Mouse (Mus musculus) G1E (cell line): ENCODE data around the gene Mmp17. TPM values are rescaled to one million over a fixed set of nuclear protein-coding genes. Genes with fewer than 3 reads are reported as not detected.

Experiments used
- ATAC-seq: 2 replicates; pipeline ENCODE4 v1.8.0; 2016; ENCODE audit warnings: mild to moderate bottlenecking; ENCODE audit not compliant: insufficient number of reproducible peaks, poor library complexity, low FRiP score, severe bottlenecking; ENCODE audit errors: extremely low read depth
- DNase-seq: peaks from one replicate; pipeline ENCODE4 v3.0.0; 2012; ENCODE audit warnings: low spot score
- H3K27me3 ChIP-seq: 2 replicates; pipeline ENCODE4 v1.6.1; 2012; ENCODE audit warnings: mild to moderate bottlenecking, low read length, inconsistent platforms; ENCODE audit not compliant: insufficient read depth
- H3K36me3 ChIP-seq: replicated peaks from 2 replicates; pipeline ENCODE3; 2012; ENCODE audit warnings: mild to moderate bottlenecking, inconsistent platforms
- H3K4me1 ChIP-seq: 2 replicates; pipeline ENCODE4 v1.6.1; 2012; ENCODE audit warnings: low read depth, low read length, inconsistent platforms, mixed read lengths; ENCODE audit not compliant: insufficient read depth
- H3K4me3 ChIP-seq: 2 replicates; pipeline ENCODE4 v1.5.1; 2012; ENCODE audit warnings: low read depth, mild to moderate bottlenecking, inconsistent platforms, low read length, moderate library complexity, mixed read lengths
- H3K9me3 ChIP-seq: replicated peaks from 2 replicates; pipeline ENCODE4 v1.6.1; 2012; ENCODE audit warnings: inconsistent platforms
- CTCF ChIP-seq: IDR thresholded peaks from 2 replicates; pipeline ENCODE4 v1.5.1; 2012; ENCODE audit warnings: low read depth, low read length, inconsistent platforms, mixed read lengths
- GATA1 ChIP-seq: IDR thresholded peaks from 2 replicates; pipeline ENCODE4 v1.6.1; 2012; ENCODE audit warnings: borderline replicate concordance, low read length, inconsistent platforms, mixed read lengths
- GATA2 ChIP-seq: IDR thresholded peaks from 2 replicates; pipeline ENCODE4 v1.6.1; 2012; ENCODE audit warnings: low read depth, low read length, inconsistent platforms, borderline replicate concordance
- POLR2AphosphoS5 ChIP-seq: IDR thresholded peaks from 2 replicates; pipeline ENCODE4 v1.6.1; 2012; ENCODE audit warnings: low read depth, low read length, inconsistent platforms; ENCODE audit not compliant: insufficient replicate concordance
- TAL1 ChIP-seq: conservative IDR thresholded peaks from 2 replicates; pipeline ENCODE4 v1.6.1; 2012; ENCODE audit warnings: low read depth, low read length, inconsistent platforms, mixed read lengths
- polyA plus RNA-seq: library from polyadenylated mRNA; stranded (reverse); fragments of >175 nt; gene quantifications from 2 replicates; pipeline ENCODE4 v1.2.3, GENCODE M21; 2012
- total RNA-seq, 2 experiments: library from RNA; stranded (forward) in 1 of 2; stranded (reverse) in 1 of 2; fragments of 200-1000 nt in 1 of 2; fragments of >200 nt in 1 of 2; fragmentation: Nextera tagmentation in 1 of 2; gene quantifications; 2 replicates each; pipeline ENCODE4 v1.2.3; 2014 to 2017

Gene Mmp17
- total and polyA plus RNA-seq, 3 experiments, result 0.03 to 0.05 TPM; not detected in 1

DNA sequence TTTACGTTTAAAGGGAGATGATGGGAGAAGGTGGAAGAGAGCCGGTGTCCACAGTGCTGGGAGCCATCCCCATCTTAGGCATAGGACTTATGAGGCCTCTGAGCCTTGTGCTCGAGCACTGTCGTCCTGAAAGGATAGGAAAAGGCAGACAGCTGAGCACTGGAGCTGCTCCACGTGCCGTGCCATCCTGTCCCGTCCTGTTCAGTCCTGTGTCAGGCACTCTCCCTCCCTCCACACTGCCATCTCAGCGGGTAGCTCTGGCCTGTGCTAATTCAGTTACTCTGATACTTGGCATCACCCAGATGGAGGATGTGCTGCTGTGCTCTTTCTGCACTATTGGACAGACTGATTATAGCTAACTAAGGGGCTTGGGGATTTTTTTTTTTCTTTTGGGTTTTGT, 21.6 kb upstream of the Mmp17 start:
- no peak for ATAC-seq
- H3K9me3 ChIP-seq, result no peaks in the 10 kb centered on the region
- H3K4me1 ChIP-seq, result no peaks in the 10 kb centered on the region
- no peaks in the 10 kb centered on the region for H3K27me3 ChIP-seq
- peaks cover 98% of the 10 kb centered on the region for H3K36me3 ChIP-seq
- H3K4me3 ChIP-seq, result no peak overlapping the region
- TF ChIP-seq GATA2, result no peak
- TF ChIP-seq GATA1, result no peak
- no peak for TF ChIP-seq TAL1
- TF ChIP-seq POLR2AphosphoS5, result no peak
- no peak for TF ChIP-seq CTCF
- DNase-seq, result no peak

GRCm38 (mm10) chr5:129568596-129568995, 15.4 kb upstream of the Mmp17 start:
- H3K9me3 ChIP-seq, result no peaks in the 10 kb centered on the region
- TF ChIP-seq CTCF (no peak), TAL1 (no peak), POLR2AphosphoS5 (no peak), GATA1 (no peak), GATA2 (no peak)
- ATAC-seq (no peak), DNase-seq (no peak)
- no peak overlapping the region; the same call in 1 of the 2 replicates for H3K4me3 ChIP-seq
- no peaks in the 10 kb centered on the region for H3K4me1 ChIP-seq
- no peaks in the 10 kb centered on the region for H3K27me3 ChIP-seq
- peaks cover 95% of the 10 kb centered on the region for H3K36me3 ChIP-seq

DNA sequence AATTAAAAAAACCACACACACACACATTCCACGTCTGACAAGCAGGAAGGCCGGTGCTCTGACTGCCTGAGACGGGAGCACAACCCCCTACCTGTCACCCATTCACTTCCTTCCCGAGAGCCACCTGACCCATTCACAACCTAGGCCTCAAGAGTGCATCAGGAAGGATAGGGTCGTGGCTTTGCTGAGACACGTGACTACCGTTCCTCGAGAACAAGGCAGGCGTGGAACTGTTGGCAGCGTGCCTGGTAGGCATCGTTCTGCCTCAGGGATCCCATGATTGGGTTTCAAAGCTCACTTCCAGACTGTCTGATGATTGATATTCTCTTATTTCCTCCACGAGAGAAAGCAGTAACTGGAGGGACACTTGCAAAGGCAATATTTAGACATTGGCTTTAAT, 5.8 kb upstream of the Mmp17 start:
- TF ChIP-seq POLR2AphosphoS5, result no peak
- TF ChIP-seq CTCF, result no peak
- peaks cover 26% of the 10 kb centered on the region for H3K27me3 ChIP-seq
- H3K36me3 ChIP-seq, result peaks cover 11% of the 10 kb centered on the region
- ATAC-seq, result no peak
- no peaks in the 10 kb centered on the region for H3K4me1 ChIP-seq
- no peak overlapping the region for H3K4me3 ChIP-seq
- no peaks in the 10 kb centered on the region for H3K9me3 ChIP-seq
- no peak for DNase-seq

DNA sequence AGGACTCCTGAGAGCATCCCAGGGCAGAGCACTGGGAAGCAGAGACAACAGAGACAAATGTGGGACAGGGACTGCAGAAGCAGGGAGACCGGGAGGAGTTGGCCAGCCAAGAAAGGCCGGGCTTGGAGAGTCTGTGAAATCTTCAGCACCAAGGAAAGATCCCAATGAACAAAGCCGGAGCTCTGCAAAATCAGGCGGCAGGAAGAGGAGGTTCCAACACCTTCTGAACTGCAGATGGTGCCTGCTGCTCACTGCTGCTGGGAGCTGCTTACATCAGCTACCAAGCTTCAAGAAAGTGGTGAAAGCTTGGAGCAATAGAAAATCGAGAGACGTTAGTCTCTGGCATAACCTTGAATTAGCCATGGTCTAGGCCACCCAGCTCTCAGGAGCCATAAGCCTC, 3.9 kb upstream of the Mmp17 start:
- Histone ChIP-seq H3K27me3 (peaks cover 44% of the 10 kb centered on the region), H3K4me3 (no peak overlapping the region), H3K4me1 (peaks cover 9% of the 10 kb centered on the region), H3K9me3 (peaks cover 12% of the 10 kb centered on the region), H3K36me3 (no peaks in the 10 kb centered on the region)
- DNase-seq, result no peak
- no peak for ATAC-seq
- no peak for TF ChIP-seq GATA2
- no peak for TF ChIP-seq TAL1
- no peak for TF ChIP-seq GATA1
- TF ChIP-seq CTCF, result no peak
- TF ChIP-seq POLR2AphosphoS5, result no peak

DNA sequence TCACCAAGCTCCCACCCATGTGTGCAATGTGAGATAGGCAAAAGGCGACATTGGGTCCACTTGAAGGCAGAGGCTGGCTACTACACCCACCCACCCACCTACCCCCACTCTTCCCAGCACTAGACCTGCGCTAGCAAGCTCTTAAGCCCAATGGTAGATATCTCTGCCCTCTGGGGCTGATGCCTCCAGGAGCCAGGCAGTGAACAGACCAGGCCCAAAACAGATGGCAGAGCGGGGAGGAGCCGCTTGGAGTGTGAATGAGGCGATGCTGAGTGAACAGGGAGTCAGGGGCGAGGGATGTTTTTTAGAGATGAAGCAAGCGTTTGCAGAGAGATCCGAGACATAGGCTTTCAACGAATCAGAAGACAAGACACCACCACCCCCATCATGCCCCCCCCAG, 3.4 kb upstream of the Mmp17 start:
- H3K36me3 ChIP-seq, result no peaks in the 10 kb centered on the region
- ATAC-seq, result no peak
- peaks cover 49% of the 10 kb centered on the region for H3K27me3 ChIP-seq

DNA sequence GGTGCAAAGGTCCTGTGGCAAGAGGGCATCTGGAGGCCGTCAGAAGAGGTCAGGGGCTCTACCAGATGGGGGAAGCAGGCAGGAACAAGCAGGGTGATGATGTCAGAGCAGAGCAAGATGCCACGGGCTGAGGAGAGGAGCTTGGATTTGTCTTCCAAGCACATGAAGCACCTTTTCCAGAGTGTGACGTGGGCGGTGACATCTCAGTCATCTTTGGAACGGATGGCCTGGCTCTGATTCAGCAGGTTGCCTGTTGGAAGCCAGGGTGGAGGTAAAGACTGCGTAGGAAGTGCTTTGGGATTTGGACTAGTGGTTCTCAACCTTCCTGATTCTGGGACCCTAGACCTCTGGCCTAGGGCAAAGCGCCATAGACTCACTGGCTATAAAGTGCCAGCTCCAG, 3.0 kb upstream of the Mmp17 start:
- no peak for ATAC-seq
- Histone ChIP-seq H3K9me3 (peaks cover 21% of the 10 kb centered on the region), H3K4me1 (peaks cover 9% of the 10 kb centered on the region), H3K36me3 (no peaks in the 10 kb centered on the region), H3K4me3 (no peak overlapping the region), H3K27me3 (peaks cover 53% of the 10 kb centered on the region)
- TF ChIP-seq POLR2AphosphoS5 (no peak), GATA1 (no peak), TAL1 (no peak), GATA2 (no peak), CTCF (no peak)
- DNase-seq, result no peak

More for the DNA sequence above, 3.4 kb upstream of the Mmp17 start:
- TF ChIP-seq TAL1 (no peak), POLR2AphosphoS5 (no peak), CTCF (no peak), GATA2 (no peak), GATA1 (no peak)
- no peak for DNase-seq
- H3K4me1 ChIP-seq, result peaks cover 9% of the 10 kb centered on the region
- H3K9me3 ChIP-seq, result peaks cover 17% of the 10 kb centered on the region
- no peak overlapping the region for H3K4me3 ChIP-seq
